Mouse (Mus musculus): ENCODE data around the gene Ola1.

Ola1 gene

DNA sequence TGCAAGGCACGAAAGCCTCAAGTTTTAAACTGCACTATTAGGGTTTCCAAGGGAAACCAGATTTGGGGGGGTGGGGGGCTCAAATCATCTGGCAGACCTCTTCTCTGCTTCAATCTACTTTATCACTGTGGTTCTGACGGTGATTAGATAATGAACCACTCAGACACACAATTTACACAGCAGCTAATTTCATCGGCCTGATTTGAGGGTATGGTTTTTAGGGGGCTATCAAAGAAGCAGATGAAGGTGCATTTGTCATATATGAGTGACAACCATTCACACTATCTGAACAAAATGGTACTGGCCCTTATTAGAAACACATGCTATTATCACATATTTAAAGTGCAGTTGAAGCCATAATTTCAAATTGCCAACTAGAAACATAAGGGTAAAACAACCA lies 61.5 kb downstream of the Ola1 start:
- in situ Hi-C loops (cut with MboI, MseI): no loop called here

DNA sequence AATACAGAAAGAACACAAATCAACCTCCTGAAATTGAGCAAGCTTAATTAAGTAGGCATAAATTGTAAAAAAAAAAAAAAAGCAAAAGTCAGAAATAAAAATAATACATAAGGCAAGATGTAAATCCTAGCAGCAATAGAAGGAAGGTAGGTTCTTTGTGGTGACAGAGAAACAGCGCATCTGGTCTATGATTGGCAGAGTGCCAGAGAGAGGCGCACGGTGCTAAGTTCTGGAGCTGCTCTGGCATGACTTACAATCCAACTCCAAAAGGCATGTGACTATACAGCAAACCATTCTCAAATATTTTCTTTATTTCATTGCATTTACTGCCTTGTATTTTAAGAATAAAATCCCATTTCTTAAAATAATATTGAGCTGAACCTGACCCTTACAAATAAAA lies 68.2 kb downstream of the Ola1 start:
- in situ Hi-C loops (cut with MboI, MseI): no loop called here

DNA sequence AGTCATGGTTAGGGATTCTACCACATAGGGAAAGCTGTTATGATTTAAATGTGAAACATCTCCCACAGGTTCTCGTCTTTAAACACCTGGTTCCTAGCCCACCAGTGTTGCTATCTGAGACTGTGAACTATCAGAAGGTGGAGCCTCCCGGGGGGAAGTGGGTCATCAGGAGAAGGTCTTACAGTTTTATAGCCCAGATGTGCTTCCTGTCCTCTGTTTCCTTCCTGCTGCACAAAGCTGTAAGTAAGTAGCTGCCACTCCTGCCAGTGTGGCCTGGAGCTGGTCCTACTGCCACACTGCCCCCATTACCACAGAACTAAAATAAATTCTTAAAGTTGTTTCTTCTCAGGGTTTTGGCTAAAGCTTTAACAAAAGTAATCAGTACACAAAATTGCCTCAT lies 72.6 kb downstream of the Ola1 start:
- in situ Hi-C loops (cut with MboI, MseI): loop anchor here in 1 of 2 experiments (10.0 kb wide), 1 partner anchor 1129 kb away; no protein-coding TSS in a partner anchor

DNA sequence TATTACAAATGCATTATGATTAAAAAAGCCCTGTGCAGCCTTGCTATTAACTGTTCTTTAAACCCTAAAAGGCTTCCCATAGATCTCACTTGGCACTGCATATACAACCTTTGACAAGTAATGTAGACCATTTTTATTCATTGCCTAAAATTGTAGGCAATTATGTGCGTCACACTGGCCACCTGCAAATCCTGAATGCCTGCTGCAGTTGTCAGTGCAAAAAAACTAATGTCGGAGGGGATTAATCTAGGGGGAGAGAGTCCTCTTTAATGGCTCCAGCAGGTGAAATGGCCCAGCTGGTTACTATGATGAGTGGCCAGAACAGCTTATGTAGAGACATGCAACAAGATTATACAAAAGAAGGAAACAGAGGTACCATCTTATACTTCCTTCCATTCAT lies 75.0 kb downstream of the Ola1 start:
- in situ Hi-C loops (cut with MboI, MseI): loop anchor here in 1 of 2 experiments (10.0 kb wide), 1 partner anchor 1131 kb away; no protein-coding TSS in a partner anchor

DNA sequence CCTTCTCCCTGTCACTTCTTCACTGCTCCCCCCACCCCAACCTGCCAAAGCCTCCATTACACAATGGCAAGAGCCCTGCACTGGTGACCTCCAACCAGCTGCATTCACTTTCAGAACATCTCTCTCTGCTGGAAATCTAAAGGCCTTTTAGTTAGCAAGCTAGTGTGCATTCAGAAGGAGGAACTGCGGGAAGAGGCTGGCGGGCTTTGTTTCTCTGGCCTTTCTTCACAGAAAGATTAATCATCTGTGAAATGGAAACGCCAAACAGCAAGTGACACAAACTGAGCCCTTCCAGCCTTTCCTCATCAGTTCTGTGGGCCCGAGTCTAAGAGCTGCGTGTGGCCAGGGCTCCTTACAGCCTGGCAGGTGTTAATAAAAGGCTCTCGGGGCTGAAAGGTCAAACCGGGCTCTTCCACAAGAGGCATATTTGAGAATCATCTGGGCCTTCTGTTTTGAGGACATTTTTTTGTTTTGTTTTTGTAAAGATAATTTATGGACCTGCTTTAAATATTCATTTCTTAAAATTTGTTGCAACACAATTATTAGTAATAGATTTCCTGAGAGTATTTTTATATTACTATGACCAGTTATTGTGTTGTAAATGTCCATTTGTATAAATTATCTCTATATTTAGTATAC lies 75.8 kb downstream of the Ola1 start:
- in situ Hi-C loops (cut with MboI, MseI): loop anchor here in 1 of 2 experiments (10.0 kb wide), 1 partner anchor 1132 kb away; no protein-coding TSS in a partner anchor

DNA sequence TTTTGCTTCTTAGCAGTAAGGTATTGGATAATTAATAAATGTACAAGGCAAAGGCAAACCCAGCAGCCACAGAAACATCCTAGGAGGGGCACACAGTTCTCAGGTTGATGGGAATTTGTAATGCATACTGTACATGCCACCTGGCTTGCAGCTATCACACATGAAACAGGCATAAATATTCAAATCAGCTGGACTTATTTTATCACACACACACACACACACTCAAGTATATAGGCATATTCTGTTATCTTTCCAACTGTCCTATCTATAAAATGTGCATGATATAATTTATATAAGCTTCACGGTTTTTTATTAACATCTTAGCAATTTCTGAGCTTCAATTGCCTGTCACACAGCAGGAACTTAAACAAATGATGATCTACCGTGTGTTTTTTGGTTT lies 85.8 kb downstream of the Ola1 start:
- in situ Hi-C loops (cut with MboI, MseI): no loop called here

DNA sequence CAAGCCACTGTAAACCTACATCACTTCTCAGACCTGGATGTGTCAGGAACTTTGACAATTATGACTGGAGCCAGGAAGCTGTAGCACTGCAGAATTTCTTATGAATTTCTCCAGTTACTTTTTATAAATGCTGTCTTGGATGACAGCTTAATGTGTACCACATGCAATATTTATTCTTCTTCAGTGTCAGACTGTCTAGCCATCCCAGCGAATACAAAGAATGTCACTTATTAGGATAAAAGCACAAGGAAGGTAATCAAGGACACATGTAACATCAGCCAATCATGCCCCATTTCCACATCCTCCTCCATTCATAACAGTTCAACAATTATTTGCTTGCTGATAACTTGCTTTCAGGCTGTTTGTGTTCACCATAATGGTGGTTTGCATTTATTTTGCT lies 91.0 kb downstream of the Ola1 start:
- in situ Hi-C loops (cut with MboI, MseI): no loop called here

DNA sequence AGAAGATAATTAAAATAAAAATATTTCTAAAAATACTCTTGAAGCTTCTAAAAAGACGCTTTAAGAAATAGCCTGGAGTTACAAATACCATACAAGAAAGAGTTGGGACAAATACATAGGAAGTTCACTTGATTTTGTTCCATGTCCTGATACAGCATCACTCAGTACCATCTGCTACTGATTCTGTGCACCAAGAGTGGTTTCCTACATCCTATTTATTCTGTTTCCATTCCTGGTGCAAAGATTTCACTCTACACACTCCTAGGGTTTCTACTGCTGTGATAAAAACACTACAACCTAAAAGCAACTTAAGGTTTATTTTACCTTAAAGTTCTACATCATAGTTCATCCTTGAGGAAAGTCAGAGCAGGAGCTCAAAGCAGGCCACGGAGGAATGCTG lies 99.9 kb downstream of the Ola1 start:
- in situ Hi-C loops (cut with MboI, MseI): loop anchor here in 1 of 2 experiments (10.0 kb wide), 1 partner anchor 1994 kb away; no protein-coding TSS in a partner anchor

DNA sequence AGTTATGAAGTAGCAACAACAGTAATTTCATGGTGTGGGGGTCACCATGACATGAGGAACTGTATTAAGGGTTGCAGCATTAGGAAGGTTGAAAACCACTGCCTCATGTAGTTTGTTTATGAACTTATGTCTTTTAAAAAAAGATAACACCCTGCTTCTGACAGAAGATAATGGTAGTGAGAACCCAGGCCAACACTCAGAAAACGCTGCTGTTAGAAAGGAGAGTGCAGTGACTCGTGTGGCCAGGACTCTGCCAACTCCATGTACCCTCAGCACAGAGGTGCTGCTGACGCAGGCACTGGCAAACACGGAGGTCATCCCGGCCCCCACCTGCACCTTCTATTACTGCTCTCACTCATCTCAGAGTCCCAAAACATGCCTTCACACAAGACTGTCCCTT lies 111.6 kb downstream of the Ola1 start:
- in situ Hi-C loops (cut with MboI, MseI): no loop called here

DNA sequence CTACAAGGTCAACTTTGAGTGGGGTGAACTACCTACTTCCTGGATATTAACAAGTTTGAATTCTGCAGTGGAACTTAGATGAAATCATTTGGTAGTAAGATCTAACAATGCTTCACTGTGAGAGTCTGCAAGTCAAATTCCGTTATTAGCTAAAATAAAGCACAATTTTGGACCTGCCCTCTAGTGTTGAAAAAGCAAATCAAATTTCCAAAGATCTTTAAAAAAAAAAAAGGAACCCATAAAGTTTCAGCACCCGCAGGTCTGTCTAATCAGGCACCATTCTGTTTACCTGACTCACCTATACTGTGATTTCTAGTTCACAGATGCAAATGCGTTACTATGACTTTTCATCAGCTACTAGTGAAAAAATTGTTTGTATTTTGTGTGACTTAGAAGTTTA lies 122.2 kb downstream of the Ola1 start:
- in situ Hi-C loops (cut with MboI, MseI): no loop called here

DNA sequence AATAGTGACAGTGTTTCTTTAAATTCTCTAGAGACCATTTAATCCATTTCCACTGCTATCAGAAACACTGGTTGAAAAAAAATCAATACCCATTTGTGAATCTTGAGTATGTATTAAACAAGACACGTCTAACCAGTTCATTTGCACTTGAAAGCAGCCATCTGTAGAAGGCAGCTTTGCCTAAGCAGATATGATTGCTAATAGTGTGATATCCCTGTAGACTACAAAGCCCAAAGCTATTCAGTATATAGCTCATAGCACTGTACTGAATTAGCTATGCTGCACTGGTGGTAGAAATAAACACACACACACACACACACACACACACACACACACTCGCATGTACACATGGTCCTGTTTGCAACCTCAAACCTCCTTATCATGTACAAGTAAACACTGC lies 123.4 kb downstream of the Ola1 start:
- in situ Hi-C loops (cut with MboI, MseI): no loop called here

DNA sequence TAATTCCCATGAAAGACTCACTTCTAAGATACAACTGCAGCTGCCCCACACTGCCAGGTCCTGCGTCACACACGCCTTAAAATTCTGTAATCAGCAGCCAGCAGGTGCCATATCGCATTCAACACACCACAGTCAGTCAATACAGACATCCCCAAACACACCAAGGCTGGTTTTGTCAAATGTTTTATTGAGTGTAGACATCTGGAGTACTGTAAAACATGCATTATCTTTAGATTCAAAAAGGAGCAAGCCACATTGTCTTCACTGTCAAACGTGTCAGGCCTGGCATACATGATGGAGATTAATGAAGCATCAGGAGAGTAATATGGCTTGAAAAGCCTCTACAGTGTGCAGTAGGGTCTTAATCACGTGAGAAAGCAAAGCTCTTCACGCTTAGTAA lies 125.7 kb downstream of the Ola1 start:
- in situ Hi-C loops (cut with MboI, MseI): no loop called here

DNA sequence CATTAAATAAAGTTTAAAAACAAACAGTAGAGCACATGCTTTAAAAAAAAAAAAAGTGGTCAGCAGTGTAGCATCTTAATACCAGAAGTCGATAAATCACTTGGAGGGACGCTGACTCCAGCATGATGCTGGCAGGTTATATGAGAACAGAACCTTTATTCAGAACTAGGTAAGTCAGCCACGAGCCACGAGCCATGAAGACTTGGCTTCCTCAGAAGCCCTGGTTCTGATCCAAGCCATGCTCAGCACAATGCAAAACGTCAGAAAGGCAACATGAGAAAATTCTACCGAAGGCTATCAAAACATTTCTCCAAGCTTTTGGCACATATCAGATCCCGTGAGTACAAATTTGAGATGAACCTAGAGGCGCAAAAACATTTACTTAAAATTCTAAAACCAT lies 127.4 kb downstream of the Ola1 start:
- in situ Hi-C loops (cut with MboI, MseI): no loop called here

DNA sequence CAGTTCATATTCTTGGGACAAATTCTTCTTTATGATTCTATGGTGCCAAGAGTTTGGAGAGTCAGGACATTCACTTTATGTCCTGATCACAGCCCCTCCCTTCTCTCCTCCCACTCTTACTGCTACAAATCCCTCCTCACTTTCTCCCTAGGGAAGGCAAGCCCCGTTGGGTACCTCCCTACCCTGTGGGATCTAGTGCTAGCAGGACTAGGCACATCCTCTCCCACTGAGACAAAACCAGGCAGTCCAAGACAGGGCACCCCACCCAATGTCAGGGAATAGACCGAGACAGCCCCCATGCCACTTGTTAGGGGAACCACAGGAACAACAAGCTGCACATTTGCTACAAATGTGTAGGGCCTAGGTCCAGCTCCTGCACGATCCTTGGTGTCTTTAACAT lies 131.1 kb downstream of the Ola1 start:
- in situ Hi-C loops (cut with MboI, MseI): no loop called here

DNA sequence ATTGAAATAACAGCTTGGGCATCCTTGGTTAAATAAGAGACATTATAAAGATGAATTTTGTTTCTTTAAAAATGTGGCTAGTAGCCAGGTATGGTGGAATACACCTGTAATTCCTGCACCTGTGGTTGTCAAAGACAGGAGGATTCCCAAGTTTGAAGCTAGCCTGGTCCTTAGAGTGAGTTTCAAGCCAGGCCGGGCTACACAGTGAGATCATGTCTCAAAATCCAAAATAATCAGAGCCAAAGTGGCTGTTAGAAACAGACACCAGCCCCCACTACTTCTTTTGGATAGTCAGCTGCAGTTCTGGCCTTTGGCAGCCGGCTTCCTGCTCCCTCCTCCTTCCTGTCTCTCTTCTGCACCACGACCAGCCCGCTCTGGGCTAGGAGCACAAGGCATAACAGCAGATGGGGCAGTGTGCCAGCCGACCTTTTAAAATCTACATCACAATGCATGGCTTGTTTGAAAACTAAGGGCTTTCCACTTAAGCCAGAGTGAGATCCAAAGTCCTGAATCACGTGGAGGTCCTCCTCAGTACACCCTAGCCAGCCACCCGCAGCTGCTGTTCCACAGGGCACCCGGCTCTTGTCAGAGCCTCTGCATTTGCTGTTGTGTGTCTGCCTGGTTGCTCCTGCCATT lies 132.9 kb downstream of the Ola1 start:
- in situ Hi-C loops (cut with MboI, MseI): no loop called here

DNA sequence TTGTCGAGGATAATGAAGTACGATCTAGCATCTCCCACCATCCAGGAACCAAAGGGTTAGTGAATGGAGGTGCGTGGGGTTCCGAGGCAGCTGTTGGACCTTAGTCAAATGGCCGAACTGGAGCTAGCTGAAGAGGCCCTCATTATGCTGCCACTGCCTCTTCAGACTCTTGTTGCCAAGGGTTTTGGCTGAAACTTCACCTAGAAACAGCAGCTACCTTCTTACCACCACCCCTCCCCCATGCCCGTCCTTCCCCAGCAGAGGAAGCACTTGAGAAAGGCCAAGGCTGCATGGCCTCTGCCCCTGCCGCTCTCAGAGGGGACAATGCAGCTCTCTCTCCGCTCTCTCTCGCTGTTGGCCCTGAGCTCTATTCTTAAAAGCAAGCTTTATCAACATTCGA lies 136.2 kb downstream of the Ola1 start:
- in situ Hi-C loops (cut with MboI, MseI): no loop called here

DNA sequence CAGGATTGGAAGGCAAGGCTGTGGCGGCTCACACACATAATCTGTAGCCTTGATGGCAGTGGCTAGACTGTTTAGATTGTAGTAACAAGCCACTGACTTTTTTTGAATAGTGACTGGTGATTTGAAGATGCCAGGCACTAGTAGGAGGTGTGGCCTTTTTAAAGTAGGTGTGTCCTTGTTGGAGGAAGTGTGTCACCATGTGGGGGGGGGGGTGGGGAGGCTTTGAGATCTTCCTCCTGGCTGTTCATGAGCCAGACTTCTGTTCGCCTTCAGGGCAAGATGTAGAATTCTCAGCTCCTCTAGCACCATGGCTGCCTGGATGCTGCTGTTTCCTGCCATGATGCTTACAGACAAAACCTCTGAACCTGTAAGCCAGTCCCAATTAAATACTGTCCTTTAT lies 136.9 kb downstream of the Ola1 start:
- in situ Hi-C loops (cut with MboI, MseI): no loop called here

DNA sequence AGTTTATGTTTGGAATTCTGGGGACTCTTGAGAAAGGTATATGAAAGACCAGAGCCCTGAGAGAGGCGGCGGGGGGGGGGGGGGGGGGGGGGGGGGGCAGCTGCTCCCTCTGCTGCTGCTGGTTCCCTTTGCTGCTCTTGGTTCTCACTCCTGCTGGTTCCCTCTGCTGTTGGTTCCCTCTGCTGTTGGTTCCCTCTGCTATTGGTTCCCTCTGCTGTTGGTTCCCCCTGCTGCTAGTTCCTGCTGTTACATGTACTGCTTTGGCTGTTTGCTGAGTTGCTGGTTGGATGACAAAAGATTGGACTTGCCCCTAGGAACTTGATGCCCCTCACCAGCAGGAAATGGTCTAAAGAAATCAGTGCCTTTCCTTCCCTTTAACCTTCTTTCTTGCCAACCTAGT lies 138.6 kb downstream of the Ola1 start:
- in situ Hi-C loops (cut with MboI, MseI): no loop called here

DNA sequence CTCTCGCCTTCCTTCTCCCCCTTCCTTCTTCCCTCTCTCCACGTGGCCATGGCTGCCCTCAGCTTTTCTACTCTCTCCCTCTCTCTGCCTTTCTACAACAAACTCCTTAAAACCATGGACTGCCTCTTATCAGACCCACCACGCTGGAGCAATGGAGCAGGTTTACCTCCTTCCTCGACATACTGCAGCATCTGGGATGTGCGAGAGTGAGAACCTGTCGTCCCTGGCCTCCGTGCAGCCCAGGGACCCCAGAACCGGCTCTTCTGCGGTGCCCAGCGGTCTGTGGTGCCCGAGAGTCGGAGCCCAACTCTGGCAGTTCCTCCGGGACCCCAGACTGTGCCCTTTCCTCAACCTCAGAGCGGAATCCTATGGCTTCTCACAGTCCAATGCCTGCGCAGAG lies 139.4 kb downstream of the Ola1 start:
- in situ Hi-C loops (cut with MboI, MseI): no loop called here

DNA sequence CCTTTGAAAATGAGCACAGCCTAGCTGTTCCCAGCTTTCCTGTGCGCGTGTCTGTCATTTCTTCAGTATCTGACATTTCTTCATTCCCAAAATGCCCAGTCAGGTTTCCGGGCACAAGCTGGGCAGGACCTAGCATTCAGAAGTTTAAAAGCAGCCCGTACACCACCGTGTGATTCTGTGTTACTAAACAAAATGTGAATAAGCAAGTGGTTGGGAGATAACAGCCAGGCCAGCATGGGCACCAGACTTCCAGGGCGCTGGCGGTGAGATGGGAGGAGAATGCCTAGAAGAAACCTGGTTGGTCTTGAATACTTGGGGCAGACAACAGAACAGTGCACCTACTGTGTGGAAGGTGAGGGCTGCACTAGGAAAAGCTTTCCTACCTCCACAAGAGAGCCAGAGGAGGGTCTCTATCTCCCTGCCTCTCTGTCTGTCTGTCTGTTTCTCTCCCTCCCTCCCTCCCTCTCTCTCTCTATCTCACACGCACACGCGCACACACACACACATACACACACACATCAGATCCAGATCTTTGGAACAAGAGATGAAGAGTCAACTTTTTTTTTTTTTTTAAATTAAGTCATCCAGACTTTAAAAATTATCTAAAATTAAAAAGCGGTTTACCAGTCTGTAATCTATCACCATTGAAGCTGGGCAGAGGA lies 144.8 kb downstream of the Ola1 start:
- in situ Hi-C loops (cut with MboI, MseI): no loop called here

DNA sequence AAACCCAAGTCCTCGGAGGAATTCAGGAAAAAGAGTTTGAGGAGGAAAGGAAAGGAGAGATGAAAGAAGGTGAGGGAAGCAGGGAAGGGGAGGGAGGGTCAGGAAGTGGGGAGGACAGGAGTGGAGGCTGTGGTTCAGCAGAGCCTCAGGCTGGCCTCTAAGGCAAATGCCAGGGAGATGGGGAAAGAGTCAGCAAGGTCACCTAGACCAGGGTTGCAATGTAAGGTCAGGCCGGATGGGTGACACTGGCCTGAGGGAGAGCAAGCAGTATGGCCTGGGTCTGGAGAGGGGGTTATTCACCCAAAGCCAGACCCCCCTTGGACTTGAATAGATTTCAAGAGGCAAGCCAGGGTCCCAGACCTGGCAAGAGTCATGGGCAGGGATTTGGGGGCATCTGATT lies 147.5 kb downstream of the Ola1 start:
- in situ Hi-C loops (cut with MboI, MseI): no loop called here

DNA sequence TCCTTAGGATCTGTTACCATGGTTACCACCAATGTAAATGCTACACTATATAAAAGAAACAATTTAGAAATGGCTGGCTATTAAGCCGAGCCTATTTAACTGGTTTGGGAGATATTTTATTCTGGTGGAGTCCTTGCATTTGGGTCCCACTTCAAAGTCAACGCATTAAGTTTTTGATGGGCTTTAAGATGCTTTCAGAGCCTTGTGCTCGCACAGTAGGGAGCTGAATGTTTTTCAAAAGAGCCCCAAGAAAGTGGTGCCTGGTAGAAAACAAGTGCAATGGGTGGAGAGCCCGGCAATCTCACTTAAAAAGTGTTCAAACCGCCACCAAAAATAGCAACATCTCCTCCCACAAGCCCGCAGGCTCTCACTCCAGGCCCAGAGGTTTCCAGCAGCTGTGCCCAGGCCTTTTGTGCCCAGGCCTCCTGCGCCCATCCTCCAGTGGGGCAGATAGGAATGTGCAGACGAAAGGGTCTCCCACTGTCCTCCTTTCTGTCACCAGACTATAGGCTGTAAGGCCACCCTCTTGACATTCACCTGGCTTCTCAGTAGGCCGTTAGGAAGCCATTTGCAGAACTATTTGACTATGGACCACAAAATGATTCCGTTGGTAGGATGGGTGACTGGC lies 148.2 kb downstream of the Ola1 start:
- in situ Hi-C loops (cut with MboI, MseI): no loop called here

Data from T-helper 17 cell (primary cell).